Mouse (Mus musculus) kidney, embryonic 16.5 days (tissue): Measurements from ENCODE around the gene Adgrf1. TPM values are rescaled to one million over a fixed set of nuclear protein-coding genes. Genes with fewer than 3 reads are reported as not detected.

Experiments used
- ATAC-seq: fragments of 200-750 bp; cut with Nextera tagmentation; 2 replicates; pipeline ENCODE4 v1.8.0; 2017; ENCODE audit warnings: moderate TSS enrichment; ENCODE audit not compliant: low FRiP score, low TSS enrichment
- H3K27ac ChIP-seq: fragments of 300-500 bp; sonication (generic); 2 replicates; pipeline ENCODE4 v1.5.1; 2014; ENCODE audit warnings: low read length
- H3K27me3 ChIP-seq: fragments of 300-500 bp; sonication (generic); 2 replicates; pipeline ENCODE4 v1.6.1; 2014; ENCODE audit warnings: low read length, control low read depth, mixed read lengths; ENCODE audit not compliant: insufficient read depth
- H3K36me3 ChIP-seq: fragments of 300-500 bp; sonication (generic); 2 replicates; pipeline ENCODE4 v1.6.1; 2014; ENCODE audit warnings: low read length, control low read depth, mixed read lengths; ENCODE audit not compliant: insufficient read depth
- H3K4me1 ChIP-seq: fragments of 300-500 bp; sonication (generic); 2 replicates; pipeline ENCODE4 v1.6.1; 2014; ENCODE audit warnings: low read length, control low read depth, mixed read lengths; ENCODE audit not compliant: insufficient read depth
- H3K4me2 ChIP-seq: fragments of 300-500 bp; sonication (generic); replicated peaks from 2 replicates; pipeline ENCODE4 v1.6.1; 2014; ENCODE audit warnings: low read depth, low read length
- H3K4me3 ChIP-seq: fragments of 300-500 bp; sonication (generic); 2 replicates; pipeline ENCODE4 v1.5.1; 2014; ENCODE audit warnings: mild to moderate bottlenecking, low read length
- H3K9ac ChIP-seq: fragments of 300-500 bp; sonication (generic); replicated peaks from 2 replicates; pipeline ENCODE4 v1.6.1; 2014; ENCODE audit warnings: low read length
- H3K9me3 ChIP-seq: fragments of 300-500 bp; sonication (generic); 2 replicates; pipeline ENCODE4 v1.6.1; 2016; ENCODE audit warnings: low read length, control low read depth
- WGBS: fragments of 180-500 bp; shearing (Covaris S2); extraction: QIAGEN DNeasy Blood & Tissue Kit; methylation state at CpG from one replicate; pipeline ENCODE4 v1.1.7; 2014; 5-methylcytosine and 5-hydroxymethylcytosine counted together
- polyA plus RNA-seq: library from polyadenylated mRNA; unstranded; fragments of >200 nt; fragmentation: Nextera tagmentation; extraction: Ambion mirVana; gene quantifications from 2 replicates; pipeline ENCODE4 v1.2.1, GENCODE M21; 2015

Adgrf1 gene
- polyA plus RNA-seq, 1 experiment from 2014 or later = 1.2 TPM

- Histone ChIP-seq H3K27me3 (no peaks in the 10 kb centered on the region), H3K4me1 (peaks cover 29% of the 10 kb centered on the region), H3K4me2 (no peak overlapping the region), H3K9me3 (no peaks in the 10 kb centered on the region), H3K9ac (no peak overlapping the region), H3K4me3 (no peak overlapping the region), H3K27ac (peak overlapping the region; percentile 0; the same call in 1 of the 2 replicates), H3K36me3 (no peaks in the 10 kb centered on the region)
- ATAC-seq = no peak
- 66% methylated on average over 4 of the region's 4 CpGs for WGBS
Measured at GRCm38 (mm10) chr17:43372604-43373003, 102.5 kb downstream of the Adgrf1 start.

GRCm38 (mm10) chr17:43374020-43374419 is 103.9 kb downstream of the Adgrf1 start:
- WGBS = 73% methylated on average over 4 of the region's 4 CpGs

More at GRCm38 (mm10) chr17:43374020-43374419, 103.9 kb downstream of the Adgrf1 start:
- Histone ChIP-seq H3K36me3 (no peaks in the 10 kb centered on the region), H3K9ac (no peak overlapping the region), H3K9me3 (no peaks in the 10 kb centered on the region), H3K4me2 (no peak overlapping the region), H3K4me3 (no peak overlapping the region), H3K4me1 (peaks cover 29% of the 10 kb centered on the region), H3K27me3 (no peaks in the 10 kb centered on the region), H3K27ac (peak overlapping the region; percentile 44; the same call in 1 of the 2 replicates)
- ATAC-seq = no peak

Other genes starting within 250 kb of the Adgrf1 start
- 25.5 and 26.7 TPM in 2 replicates for gene Adgrf5, start 90.1 kb downstream of the Adgrf1 start, polyA plus RNA-seq
- 63.4 and 71.3 TPM in 2 replicates for gene Mep1a, start 232.5 kb downstream of the Adgrf1 start, polyA plus RNA-seq